Mouse (Mus musculus) G1E (cell line): ENCODE measurements at regions not wholly inside any gene's neighbourhood (a gene's known extent, or its start where the extent isn't known, plus 50 kb on each side); places are given as distances from the start of the nearest gene placed in this dataset.

Experiments
- CTCF ChIP-seq: IDR thresholded peaks from 2 replicates; pipeline ENCODE4 v1.5.1; 2012; ENCODE audit warnings: low read depth, low read length, inconsistent platforms, mixed read lengths
- GATA1 ChIP-seq: IDR thresholded peaks from 2 replicates; pipeline ENCODE4 v1.6.1; 2012; ENCODE audit warnings: borderline replicate concordance, low read length, inconsistent platforms, mixed read lengths
- GATA2 ChIP-seq: IDR thresholded peaks from 2 replicates; pipeline ENCODE4 v1.6.1; 2012; ENCODE audit warnings: low read depth, low read length, inconsistent platforms, borderline replicate concordance
- TAL1 ChIP-seq: conservative IDR thresholded peaks from 2 replicates; pipeline ENCODE4 v1.6.1; 2012; ENCODE audit warnings: low read depth, low read length, inconsistent platforms, mixed read lengths

DNA sequence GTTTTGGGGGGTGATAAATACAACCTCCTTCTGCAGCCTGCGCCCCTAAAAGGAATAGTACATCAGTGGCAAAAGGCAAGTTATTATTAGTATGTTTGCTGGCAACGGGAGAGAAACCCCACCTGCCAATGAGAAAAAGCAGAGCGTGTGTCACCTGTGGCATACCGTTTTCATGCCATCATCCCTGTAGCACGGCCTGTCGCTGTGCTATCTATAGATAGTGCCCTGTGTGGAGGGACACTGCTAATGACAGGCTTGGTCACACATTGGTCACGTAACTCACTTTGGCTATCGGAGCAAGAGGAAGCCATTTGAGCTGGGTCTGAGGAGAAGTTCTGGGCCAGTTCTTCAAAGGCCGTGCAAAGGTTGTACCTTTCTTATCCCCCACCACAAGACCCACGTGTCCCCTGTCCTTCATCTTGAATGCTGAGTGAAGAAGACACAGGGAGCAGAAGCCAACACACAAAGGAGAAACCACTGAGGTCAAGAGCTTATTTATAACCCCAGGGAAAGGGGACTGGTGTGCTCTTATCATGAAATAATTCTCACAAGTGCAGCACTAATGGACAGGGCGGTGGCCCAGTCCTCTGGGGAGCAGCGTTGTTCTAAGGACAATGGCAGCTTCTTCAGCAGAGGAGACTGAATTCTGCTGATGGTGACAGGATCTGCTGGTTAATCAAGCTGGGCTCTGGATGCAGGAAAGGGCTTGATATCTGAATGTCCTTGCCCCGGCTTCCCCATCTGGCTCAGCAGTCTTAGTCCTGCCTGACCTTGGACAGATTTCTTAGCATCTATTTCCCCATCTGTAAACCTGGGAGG lies 51.9 kb upstream of the Slc38a2 start:
- TF ChIP-seq CTCF (no peak), GATA1 (no peak), TAL1 (no peak), GATA2 (no peak)
